In the genomic region with DNA sequence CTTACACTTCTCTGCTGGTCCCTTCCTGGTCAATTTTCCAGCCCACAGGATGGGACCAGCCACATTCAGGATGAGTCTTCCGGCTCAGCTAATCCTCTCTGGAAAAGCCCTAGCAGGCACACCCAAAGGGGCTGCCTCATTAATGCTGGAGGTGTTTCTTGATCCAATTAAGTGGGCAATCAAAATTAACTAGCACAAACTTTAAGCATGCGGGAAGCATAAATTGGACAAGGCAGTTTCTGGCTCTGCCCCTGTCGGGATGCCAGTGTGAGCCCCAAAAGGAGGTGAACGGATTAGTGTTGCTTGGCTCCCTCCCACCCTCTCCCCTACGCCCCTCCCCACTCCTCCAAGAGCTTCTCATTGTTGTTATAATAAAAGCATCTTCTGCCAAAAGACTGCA, we compare ENCODE assay signal across 23 mouse cellular contexts.
DNase-seq lines count a peak whose midpoint lies in the region; ATAC-seq and TF ChIP-seq lines count a peak whose summit lies in the region.
"Had no signal": no experiment of that assay in that cellular context is flagged by ENCODE, and none has a peak within 500 bp of the region (broad histone marks: within the 10 kb centered on the region; RNA-seq: fewer than 3 reads in every experiment).

No protein-coding gene starts in this region.

- H3K36me3 ChIP-seq in midbrain, postnatal 0 days (ENCODE audit: insufficient read depth, low read length): no peaks in the 10 kb centered on the region
- no peaks in the 10 kb centered on the region for H3K36me3 ChIP-seq in midbrain, embryonic 15.5 days (replicated peaks)
- H3K36me3 ChIP-seq in forebrain, embryonic 15.5 days: no peaks in the 10 kb centered on the region
- H3K36me3 ChIP-seq: embryonic facial prominence, embryonic 12.5 days; heart, embryonic 10.5 days; hindbrain, embryonic 15.5 days; limb, embryonic 15.5 days had no signal

- H3K4me1 ChIP-seq in midbrain, postnatal 0 days (ENCODE audit: insufficient read depth, low read length): no peaks in the 10 kb centered on the region
- H3K4me1 ChIP-seq in midbrain, embryonic 15.5 days: 0 out of 2 replicates have a peak, but pooled peaks cover 8% of the 10 kb centered on the region
- H3K4me1 ChIP-seq in forebrain, embryonic 15.5 days: peaks cover 18% of the 10 kb centered on the region
- H3K4me1 ChIP-seq: embryonic facial prominence, embryonic 12.5 days; heart, embryonic 10.5 days; limb, embryonic 15.5 days had no signal

- DNase-seq in layer of hippocampus, adult 2 months (ENCODE audit: low spot score in 2 of 2): peak in 1 of 2 experiments; percentile 3
- no peak for DNase-seq in layer of hippocampus, adult 11-12 months (ENCODE audit: low spot score)
- peak; percentile 8 for DNase-seq in midbrain, postnatal 0 days (ENCODE audit: low spot score)
- DNase-seq in frontal cortex, postnatal 36 days (ENCODE audit: low spot score in 2 of 2): no peak
- DNase-seq in urinary bladder, postnatal 36 days (ENCODE audit: low spot score in 2 of 2): no peak
- DNase-seq: cerebellum, adult 11-12 months; gastrocnemius, postnatal 10 days; heart, postnatal 4 days; kidney, adult 9 months; kidney, postnatal 14 days; lung, embryonic 14.5 days; right cerebral cortex, adult 18-20 months; thymus, adult 2 months; thymus, postnatal 4 days had no signal

- H3K27me3 ChIP-seq in midbrain, postnatal 0 days (ENCODE audit: insufficient read depth, low read length): 0 out of 2 replicates have a peak, but pooled peaks cover 3% of the 10 kb centered on the region
- H3K27me3 ChIP-seq in midbrain, embryonic 15.5 days (replicated peaks): no peaks in the 10 kb centered on the region
- no peaks in the 10 kb centered on the region for H3K27me3 ChIP-seq in forebrain, embryonic 15.5 days
- H3K27me3 ChIP-seq: embryonic facial prominence, embryonic 12.5 days; hindbrain, embryonic 15.5 days; limb, embryonic 15.5 days had no signal

- H3K9ac ChIP-seq in midbrain, postnatal 0 days (replicated peaks; ENCODE audit: low read length, poor library complexity, severe bottlenecking): no peak overlapping the region
- no peak overlapping the region for H3K9ac ChIP-seq in midbrain, embryonic 15.5 days
- H3K9ac ChIP-seq in forebrain, embryonic 15.5 days (replicated peaks): no peak overlapping the region
- H3K9ac ChIP-seq: embryonic facial prominence, embryonic 12.5 days; hindbrain, embryonic 15.5 days; limb, embryonic 15.5 days; liver, embryonic 14.5 days; lung, embryonic 14.5 days had no signal

- H3K27ac ChIP-seq in layer of hippocampus, adult 2 months: 0 out of 2 replicates have a peak overlapping the region, but pooled peaks have one; percentile 14
- no peak overlapping the region for H3K27ac ChIP-seq in midbrain, postnatal 0 days (ENCODE audit: low read depth, low read length)
- H3K27ac ChIP-seq in midbrain, embryonic 15.5 days: no peak overlapping the region
- no peak overlapping the region; the same call in 1 of the 2 replicates for H3K27ac ChIP-seq in forebrain, embryonic 15.5 days (replicated peaks)
- H3K27ac ChIP-seq: embryonic facial prominence, embryonic 12.5 days; heart, embryonic 10.5 days; hindbrain, embryonic 15.5 days; limb, embryonic 15.5 days; liver, embryonic 14.5 days had no signal

- no peaks in the 10 kb centered on the region for H3K9me3 ChIP-seq in midbrain, postnatal 0 days (ENCODE audit: low read length)
- no peaks in the 10 kb centered on the region for H3K9me3 ChIP-seq in midbrain, embryonic 15.5 days
- H3K9me3 ChIP-seq in forebrain, embryonic 15.5 days: no peaks in the 10 kb centered on the region
- H3K9me3 ChIP-seq: embryonic facial prominence, embryonic 12.5 days; heart, embryonic 10.5 days; hindbrain, embryonic 15.5 days; limb, embryonic 15.5 days had no signal

- ATAC-seq in midbrain, postnatal 0 days (ENCODE audit: low FRiP score): no peak
- no peak for ATAC-seq in midbrain, embryonic 15.5 days (replicated peaks)
- peak; percentile 51; the same call in 1 of the 2 replicates for ATAC-seq in forebrain, embryonic 15.5 days (replicated peaks)
- ATAC-seq: intestine, embryonic 16.5 days had no signal

- WGBS in midbrain, postnatal 0 days: 20% methylated on average over 5 of the region's 5 CpGs
- whole genome bisulfite sequencing in midbrain, embryonic 15.5 days: 6% methylated on average over 5 of the region's 5 CpGs
- WGBS in forebrain, embryonic 15.5 days: 7% methylated on average over 5 of the region's 5 CpGs

- no peak overlapping the region for H3K4me3 ChIP-seq in layer of hippocampus, adult 2 months
- H3K4me3 ChIP-seq in midbrain, postnatal 0 days (ENCODE audit: low read depth, low read length): no peak overlapping the region
- H3K4me3 ChIP-seq in midbrain, embryonic 15.5 days: no peak overlapping the region
- no peak overlapping the region for H3K4me3 ChIP-seq in forebrain, embryonic 15.5 days
- H3K4me3 ChIP-seq: embryonic facial prominence, embryonic 12.5 days; erythroblast, embryonic 14.5 days; heart, embryonic 10.5 days; hindbrain, embryonic 15.5 days; limb, embryonic 15.5 days had no signal

- TF ChIP-seq CTCF in layer of hippocampus, adult 2 months (conservative IDR thresholded peaks at IDR 0.05): no peak
- no peak for TF ChIP-seq CTCF in midbrain, postnatal 0 days (IDR thresholded peaks at IDR 0.05)

- H3K4me2 ChIP-seq in midbrain, postnatal 0 days (ENCODE audit: low read depth, low read length, poor library complexity, severe bottlenecking): no peak overlapping the region
- no peak overlapping the region for H3K4me2 ChIP-seq in midbrain, embryonic 15.5 days
- H3K4me2 ChIP-seq in forebrain, embryonic 15.5 days (replicated peaks): no peak overlapping the region
- H3K4me2 ChIP-seq: embryonic facial prominence, embryonic 12.5 days; hindbrain, embryonic 15.5 days; limb, embryonic 15.5 days; lung, embryonic 14.5 days had no signal
